Mouse (Mus musculus) liver, adult 2 months (tissue): ENCODE results near the gene Bex2. TPM values are rescaled to one million over a fixed set of nuclear protein-coding genes. Genes with fewer than 3 reads are reported as not detected.
A peak's percentile ranks its signal among the peaks of the same experiment; 100 is the strongest.
"Not testable (repeated sequence)": the region's sequence is repeated elsewhere in the genome, so short reads cannot be mapped to it uniquely, and the experiment has no call there.

Experiments used
- DNase-seq: peaks from one replicate; pipeline ENCODE4 v3.0.0-alpha.2; 2011; ENCODE audit warnings: low read depth, low spot score; ENCODE audit errors: extremely low read depth
- H3K27ac ChIP-seq: fragments of 200-500 bp; replicated peaks from 2 replicates; pipeline ENCODE4 v1.5.1; 2012; ENCODE audit warnings: low read depth, mild to moderate bottlenecking, control low read depth, inconsistent platforms, low read length; ENCODE audit not compliant: insufficient read depth
- H3K27me3 ChIP-seq: fragments of 200-500 bp; 2 replicates; pipeline ENCODE4 v1.6.1; 2012; ENCODE audit warnings: mild to moderate bottlenecking, moderate library complexity, low read length, inconsistent platforms; ENCODE audit not compliant: control insufficient read depth, insufficient read depth
- H3K36me3 ChIP-seq: fragments of 200-500 bp; 2 replicates; pipeline ENCODE4 v1.6.1; 2012; ENCODE audit warnings: low read length, inconsistent platforms; ENCODE audit not compliant: control insufficient read depth, insufficient read depth
- H3K4me1 ChIP-seq: fragments of 200-500 bp; 2 replicates; pipeline ENCODE4 v1.6.1; 2011; ENCODE audit warnings: low read length; ENCODE audit not compliant: control insufficient read depth, insufficient read depth
- H3K4me3 ChIP-seq: fragments of 200-500 bp; 2 replicates; pipeline ENCODE4 v1.5.1; 2011; ENCODE audit warnings: low read depth, mild to moderate bottlenecking, control low read depth, low read length, moderate library complexity; ENCODE audit not compliant: insufficient read depth
- H3K79me2 ChIP-seq: fragments of 200-500 bp; 2 replicates; pipeline ENCODE4 v1.6.1; 2012; ENCODE audit warnings: inconsistent platforms, mild to moderate bottlenecking, low read length, moderate library complexity; ENCODE audit not compliant: control insufficient read depth, insufficient read depth
- H3K9ac ChIP-seq: fragments of 200-500 bp; 2 replicates; pipeline ENCODE4 v1.6.1; 2012; ENCODE audit warnings: low read depth, mild to moderate bottlenecking, control low read depth, inconsistent platforms, low read length
- CTCF ChIP-seq: fragments of 200-500 bp; IDR thresholded peaks from 2 replicates; pipeline ENCODE4 v1.5.1; 2011; ENCODE audit warnings: low read depth, low read length, control low read depth
- POLR2A ChIP-seq: fragments of 200-500 bp; IDR thresholded peaks from 2 replicates; pipeline ENCODE4 v1.6.1; 2011; ENCODE audit warnings: low read length, control low read depth; ENCODE audit not compliant: insufficient read depth; ENCODE audit errors: extremely low read depth
- WGBS: fragments of 180-500 bp; shearing (Covaris S2); methylation state at CpG from one replicate; pipeline ENCODE4 v1.1.7; 2018; 5-methylcytosine and 5-hydroxymethylcytosine counted together
- polyA plus RNA-seq: library from polyadenylated mRNA; depleted of rRNA; stranded (reverse); fragments of >200 nt; gene quantifications from 2 replicates; pipeline ENCODE4 v1.2.3, GENCODE M21; 2012
- total RNA-seq: library from RNA; depleted of rRNA; stranded (reverse); fragments of >200 nt; gene quantifications from 2 replicates; pipeline ENCODE4 v1.2.3, GENCODE M21; 2014

Bex2 gene
- total and polyA plus RNA-seq, 2 experiments = 0.13 TPM; not detected in 1

DNA sequence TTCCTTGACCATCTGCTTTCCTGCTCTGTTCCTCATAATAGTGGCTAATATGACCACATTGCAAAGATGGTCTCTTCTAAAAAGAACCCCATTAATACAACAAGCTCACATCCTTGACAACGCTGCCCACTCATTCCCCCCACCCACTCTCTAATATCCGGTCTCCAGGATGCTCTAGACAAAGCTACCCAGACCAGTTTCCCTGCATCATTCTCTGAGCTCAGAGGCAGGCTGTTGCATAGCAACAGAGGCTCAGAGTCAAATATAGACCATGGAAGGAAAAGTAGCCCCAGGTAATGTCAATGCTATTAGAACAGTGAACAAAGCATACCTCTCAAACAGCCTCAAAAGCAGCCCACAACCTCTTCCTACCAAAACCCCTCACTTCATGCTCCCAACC is 26.4 kb upstream of the Bex2 start:
- H3K4me3 ChIP-seq = no peak overlapping the region
- H3K27me3 ChIP-seq = no peaks in the 10 kb centered on the region
- H3K79me2 ChIP-seq = no peaks in the 10 kb centered on the region
- DNase-seq = no peak
- WGBS = 53% methylated on average over 2 of the region's 2 CpGs
- no peaks in the 10 kb centered on the region for H3K4me1 ChIP-seq
- no peak overlapping the region for H3K27ac ChIP-seq
- no peaks in the 10 kb centered on the region for H3K36me3 ChIP-seq
- no peak overlapping the region for H3K9ac ChIP-seq
- TF ChIP-seq POLR2A (no peak), CTCF (no peak)

DNA sequence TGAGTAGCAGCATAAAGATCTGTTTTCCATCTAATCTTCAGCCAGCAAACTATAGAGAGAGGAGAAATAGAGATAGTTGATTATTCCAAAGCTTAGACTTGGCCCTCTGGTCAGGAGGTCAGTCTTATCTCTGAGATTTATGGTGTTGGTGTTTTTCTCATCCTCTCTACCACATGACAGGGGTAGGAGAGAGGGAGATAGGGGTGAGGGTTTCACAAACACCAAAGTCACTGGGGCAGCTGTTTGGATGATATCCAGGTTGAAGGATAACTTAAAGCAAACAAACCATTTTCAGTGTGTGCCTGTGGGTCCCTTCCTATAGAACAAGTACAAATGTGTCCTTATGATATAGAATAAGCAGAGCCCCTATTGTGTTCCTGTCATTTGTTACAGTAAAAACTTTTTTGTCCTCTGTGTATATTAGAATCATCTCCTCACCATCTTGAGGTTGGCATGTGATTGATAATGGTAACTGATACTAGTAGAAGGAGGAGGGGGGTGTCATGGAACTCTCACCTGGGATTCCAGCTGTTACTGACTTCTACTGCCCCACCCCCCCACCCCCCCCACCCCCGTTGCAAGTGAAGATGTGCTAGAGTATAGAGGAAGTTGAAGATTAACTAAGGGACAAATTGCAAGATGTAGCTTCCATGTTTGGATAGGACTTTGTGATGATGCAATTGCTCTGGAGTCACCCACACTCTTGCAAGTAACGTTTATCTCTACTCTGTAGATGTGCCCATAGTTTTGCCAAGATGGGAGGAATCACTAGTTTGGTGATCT is 24.7 kb upstream of the Bex2 start:
- Histone ChIP-seq H3K9ac (no peak overlapping the region), H3K36me3 (no peaks in the 10 kb centered on the region), H3K4me1 (no peaks in the 10 kb centered on the region), H3K4me3 (no peak overlapping the region), H3K79me2 (no peaks in the 10 kb centered on the region), H3K27ac (no peak overlapping the region), H3K27me3 (no peaks in the 10 kb centered on the region)
- 4% methylated on average over 2 of the region's 2 CpGs for WGBS
- peak; percentile 4 for DNase-seq
- TF ChIP-seq CTCF (no peak), POLR2A (no peak)

DNA sequence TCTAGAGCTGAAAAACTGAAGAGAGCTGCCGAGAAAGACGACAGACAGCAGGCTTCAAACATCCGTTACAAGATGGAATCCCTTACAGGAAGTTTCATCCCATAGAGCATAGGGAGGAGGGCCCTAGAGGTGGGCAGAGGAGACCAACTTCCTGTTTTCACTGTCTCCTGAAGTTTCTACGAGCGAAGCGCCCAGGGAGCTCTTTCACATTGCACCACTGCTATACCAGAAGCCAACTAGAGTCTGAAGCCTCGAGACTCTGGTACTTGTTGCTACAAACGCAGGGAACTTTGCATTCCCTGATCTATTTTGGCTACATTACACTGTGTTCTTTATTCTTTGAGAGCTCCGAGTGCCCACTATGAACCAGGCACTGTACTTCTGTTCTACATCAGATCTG is 17.1 kb upstream of the Bex2 start, which contains the start of gene Nxf3:
Gene Nxf3, minus strand, starts transcription at position 101 of the 400 bp plus-strand sequence.
- Histone ChIP-seq H3K4me3 (no peak within 1 kb of the TSS), H3K4me1 (no peaks in the 10 kb centered on the region), H3K79me2 (no peaks in the 10 kb centered on the region), H3K9ac (no peak within 1 kb of the TSS), H3K36me3 (no peaks in the 10 kb centered on the region), H3K27ac (no peak within 1 kb of the TSS), H3K27me3 (no peaks in the 10 kb centered on the region)
- no peak for DNase-seq
- 89% methylated on average over 9 of the region's 9 CpGs for WGBS
- TF ChIP-seq POLR2A (no peak), CTCF (no peak)

DNA sequence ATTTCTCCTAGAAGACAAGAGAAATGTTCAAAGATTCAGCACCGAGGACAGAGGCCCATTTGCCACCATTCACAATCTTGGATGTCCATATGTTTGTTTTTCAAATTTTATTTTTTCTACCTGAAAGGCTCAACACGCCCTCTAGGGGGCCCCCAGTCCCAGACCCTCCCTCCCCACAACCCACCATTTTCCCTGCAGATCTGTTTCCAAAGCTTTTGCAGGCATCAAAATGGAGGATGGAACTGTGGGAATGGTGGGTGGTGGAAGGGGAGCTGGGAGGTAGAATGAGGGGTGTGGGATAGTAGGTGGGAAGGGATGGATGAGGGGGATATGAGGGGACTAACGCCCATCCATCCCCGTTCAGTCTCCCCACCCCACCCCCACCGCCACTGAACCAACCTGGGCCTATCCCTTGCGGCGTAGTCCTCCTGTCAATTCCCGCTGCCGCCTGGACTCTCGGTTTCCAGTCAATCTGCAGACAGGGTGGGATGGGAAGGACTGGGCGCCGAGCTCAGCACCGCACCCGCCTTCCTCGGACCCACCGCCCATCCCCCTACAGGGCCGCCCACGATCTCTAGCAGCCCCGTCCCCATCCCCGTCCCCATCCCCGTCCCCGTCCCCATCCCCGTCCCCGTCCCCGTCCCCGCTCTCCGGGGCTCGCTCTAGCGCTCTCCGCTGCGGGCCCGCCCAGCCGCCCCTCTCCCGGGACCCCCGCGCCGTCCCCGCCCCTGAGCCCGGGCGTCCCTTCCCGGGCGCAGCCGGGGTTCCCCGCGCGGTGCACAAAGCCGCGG is 640 bp downstream of the Bex2 start:
- WGBS = 13% methylated on average over 2 of the region's 48 CpGs
- not testable (repeated sequence) for H3K4me1 ChIP-seq, H3K4me3 ChIP-seq, H3K36me3 ChIP-seq, H3K9ac ChIP-seq, H3K79me2 ChIP-seq, H3K27me3 ChIP-seq, DNase-seq, H3K27ac ChIP-seq

DNA sequence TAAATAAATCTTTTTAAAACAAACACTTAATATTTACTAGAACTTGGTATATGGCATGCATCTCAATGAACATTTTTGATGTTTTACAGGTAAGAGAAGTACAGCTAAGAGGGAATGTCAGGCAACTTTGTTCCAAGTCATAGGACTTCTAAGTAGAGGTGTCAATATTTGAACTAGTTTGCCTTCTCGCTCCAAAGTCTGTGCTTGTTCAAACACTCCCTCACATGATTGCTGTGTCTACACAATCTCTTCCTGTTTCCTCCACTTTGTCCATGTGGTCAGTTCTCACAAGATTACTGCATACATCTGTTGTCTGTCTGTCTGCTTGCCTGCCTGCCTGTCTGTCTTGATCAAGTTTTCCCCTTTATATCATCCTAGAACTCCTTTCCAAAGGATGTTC is 7.3 kb downstream of the Bex2 start:
- H3K36me3 ChIP-seq = no peaks in the 10 kb centered on the region
- no peak overlapping the region for H3K4me3 ChIP-seq
- no peaks in the 10 kb centered on the region for H3K4me1 ChIP-seq
- peak; percentile 73 for DNase-seq
- no peaks in the 10 kb centered on the region for H3K27me3 ChIP-seq
- H3K27ac ChIP-seq = no peak overlapping the region
- TF ChIP-seq POLR2A (no peak), CTCF (no peak)
- WGBS = 14% methylated on average over 1 of the region's 1 CpGs
- no peaks in the 10 kb centered on the region for H3K79me2 ChIP-seq
- no peak overlapping the region for H3K9ac ChIP-seq

DNA sequence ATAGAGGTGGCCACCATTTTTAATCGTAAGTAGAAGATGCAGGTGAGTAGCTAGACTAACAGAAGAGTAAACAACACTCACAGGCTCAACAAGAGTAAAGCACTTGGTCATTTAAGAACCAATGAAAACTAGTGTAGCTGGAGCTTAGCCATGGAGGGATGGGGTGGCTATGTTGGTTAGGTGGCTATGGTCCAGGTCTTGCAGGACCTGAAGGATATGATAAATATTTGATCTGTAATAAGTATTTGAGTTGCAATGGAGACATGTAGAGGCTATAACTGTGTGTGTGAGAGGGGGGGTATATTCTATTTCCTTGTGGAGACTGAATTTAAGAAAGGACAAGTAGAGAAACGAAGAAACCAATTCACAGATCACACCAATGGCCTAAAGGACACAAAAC is 16.8 kb downstream of the Bex2 start:
- WGBS = 89% methylated on average over 2 of the region's 2 CpGs
- Histone ChIP-seq H3K79me2 (no peaks in the 10 kb centered on the region), H3K27me3 (no peaks in the 10 kb centered on the region), H3K27ac (no peak overlapping the region), H3K4me1 (no peaks in the 10 kb centered on the region), H3K9ac (no peak overlapping the region), H3K4me3 (no peak overlapping the region), H3K36me3 (no peaks in the 10 kb centered on the region)
- no peak for DNase-seq
- TF ChIP-seq CTCF (no peak), POLR2A (no peak)
